Mouse (Mus musculus) mouse trophoblast stem cell (cell line): ENCODE measurements at regions not wholly inside any gene's neighbourhood (a gene's known extent, or its start where the extent isn't known, plus 50 kb on each side); places are given as distances from the start of the nearest gene placed in this dataset.

ENCODE experiments used
- in situ Hi-C, 2 experiments: fragments of 300-500 bp; cut with MseI, MboI; formaldehyde crosslinking; loops; 2 replicates in 1 of 2; 3 replicates in 1 of 2; pipeline ENCODE4 v1.15.1; 2025

- in situ Hi-C loops: no loop called here
Measured at GRCm38 (mm10) chr3:150416447-150416846, 1021.2 kb upstream of the Adgrl4 start.

DNA sequence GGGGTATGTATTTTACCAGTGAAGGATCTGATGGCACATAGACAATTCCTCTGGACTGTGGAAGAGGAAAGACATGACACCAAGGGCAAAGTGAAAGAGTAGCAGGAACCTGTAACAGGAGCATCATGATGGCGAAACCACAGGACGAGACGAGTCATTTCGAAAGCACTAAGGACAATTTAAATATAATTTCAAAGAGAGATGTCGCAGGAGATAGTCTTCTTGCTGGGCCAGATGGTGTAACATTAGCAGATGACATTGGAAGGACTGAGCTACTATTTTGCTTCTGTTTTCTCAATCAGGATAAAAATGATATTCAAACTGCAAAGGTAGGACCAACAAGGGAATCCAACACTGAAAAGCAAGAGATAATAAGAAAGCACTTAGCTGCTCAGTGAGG, 1009.7 kb upstream of the Adgrl4 start:
- in situ Hi-C loops: no loop called here

GRCm38 (mm10) chr3:150431291-150431690, 1006.4 kb upstream of the Adgrl4 start:
- in situ Hi-C loops: no loop called here

DNA sequence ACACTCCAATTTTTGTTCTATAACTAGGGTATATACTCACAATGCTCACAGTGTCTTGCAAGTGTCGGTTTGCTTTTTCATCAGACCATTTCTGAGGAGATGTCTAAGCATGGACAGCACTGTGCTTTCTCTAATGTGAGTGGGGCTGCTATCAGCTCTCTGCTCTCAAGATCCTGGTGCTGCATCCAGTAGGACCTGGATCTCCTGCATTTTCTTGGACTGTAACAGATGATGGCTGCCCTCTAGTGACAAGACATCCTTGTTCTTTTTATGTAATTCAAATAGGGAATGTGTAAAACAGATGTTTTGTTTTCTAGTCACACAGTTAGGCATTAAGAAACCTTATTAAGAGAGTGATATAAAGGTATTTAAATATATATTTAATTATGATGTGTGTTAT, 1002.5 kb upstream of the Adgrl4 start:
- in situ Hi-C loops: no loop called here

GRCm38 (mm10) chr3:150435818-150436607, 1001.7 kb upstream of the Adgrl4 start:
- in situ Hi-C loops: no loop called here
